Mouse (Mus musculus) right cerebral cortex, postnatal 4 days (tissue): ENCODE measurements at regions not wholly inside any gene's neighbourhood (a gene's known extent, or its start where the extent isn't known, plus 50 kb on each side); places are given as distances from the start of the nearest gene placed in this dataset.

Experiments used
- DNase-seq: peaks from one replicate; pipeline ENCODE4 v3.0.0-alpha.2; 2022

- DNase-seq: no peak
Measured at GRCm38 (mm10) chr15:64622591-64622990, 194.9 kb upstream of the Gm21798 start.

GRCm38 (mm10) chr15:64626359-64626758 is 191.1 kb upstream of the Gm21798 start:
- DNase-seq: no peak

GRCm38 (mm10) chr15:64627258-64627657 is 190.2 kb upstream of the Gm21798 start:
- DNase-seq: peak; percentile 81
